Mouse (Mus musculus): ENCODE results near the gene Gm20458. TPM values are rescaled to one million over a fixed set of nuclear protein-coding genes. Genes with fewer than 3 reads are reported as not detected.

Gene Gm20458
- polyA plus RNA-seq, 1 experiment from 2014 or later: 7.7 TPM

GRCm38 (mm10) chr2:164494126-164494525 is 33.4 kb downstream of the Gm20458 start:
- Histone ChIP-seq H3K36me3 (peaks cover 15% of the 10 kb centered on the region), H3K4me3 (replicated peaks) (no peak overlapping the region), H3K4me2 (no peak overlapping the region), H3K9me3 (replicated peaks) (no peaks in the 10 kb centered on the region), H3K27me3 (no peaks in the 10 kb centered on the region), H3K9ac (no peak overlapping the region), H3K4me1 (peaks cover 20% of the 10 kb centered on the region), H3K27ac (no peak overlapping the region)
- ATAC-seq (replicated peaks; ENCODE audit: low FRiP score): no peak
- 58% methylated on average over 2 of the region's 2 CpGs for WGBS

DNA sequence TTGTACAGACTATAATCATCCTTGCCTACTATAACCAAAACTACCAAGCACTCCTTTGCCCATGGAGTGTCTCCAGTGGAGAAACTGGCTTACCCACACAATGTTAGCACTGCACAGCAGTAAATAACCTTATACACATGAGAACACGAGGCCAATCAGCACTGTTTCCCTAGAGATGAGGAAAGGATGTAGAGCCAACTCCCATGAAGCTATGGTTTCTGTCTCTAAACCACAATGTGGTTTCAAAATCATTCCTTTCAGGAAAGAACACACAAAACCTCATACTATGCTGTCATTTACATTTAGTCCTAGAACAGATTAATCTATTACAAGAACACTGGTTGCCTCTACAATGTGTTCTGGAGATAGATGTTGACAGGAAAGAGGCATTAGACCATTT is 35.6 kb downstream of the Gm20458 start:
- no peak for ATAC-seq (replicated peaks; ENCODE audit: low FRiP score)
- no peak overlapping the region for H3K27ac ChIP-seq
- WGBS: 69% methylated on average over 1 of the region's 1 CpGs
- peak overlapping the region; percentile 95 for H3K4me2 ChIP-seq
- no peaks in the 10 kb centered on the region for H3K27me3 ChIP-seq
- H3K4me3 ChIP-seq (replicated peaks): peak overlapping the region; percentile 94
- H3K4me1 ChIP-seq: peaks cover 20% of the 10 kb centered on the region
- peaks cover 24% of the 10 kb centered on the region for H3K36me3 ChIP-seq
- H3K9me3 ChIP-seq (replicated peaks): no peaks in the 10 kb centered on the region
- no peak overlapping the region for H3K9ac ChIP-seq

DNA sequence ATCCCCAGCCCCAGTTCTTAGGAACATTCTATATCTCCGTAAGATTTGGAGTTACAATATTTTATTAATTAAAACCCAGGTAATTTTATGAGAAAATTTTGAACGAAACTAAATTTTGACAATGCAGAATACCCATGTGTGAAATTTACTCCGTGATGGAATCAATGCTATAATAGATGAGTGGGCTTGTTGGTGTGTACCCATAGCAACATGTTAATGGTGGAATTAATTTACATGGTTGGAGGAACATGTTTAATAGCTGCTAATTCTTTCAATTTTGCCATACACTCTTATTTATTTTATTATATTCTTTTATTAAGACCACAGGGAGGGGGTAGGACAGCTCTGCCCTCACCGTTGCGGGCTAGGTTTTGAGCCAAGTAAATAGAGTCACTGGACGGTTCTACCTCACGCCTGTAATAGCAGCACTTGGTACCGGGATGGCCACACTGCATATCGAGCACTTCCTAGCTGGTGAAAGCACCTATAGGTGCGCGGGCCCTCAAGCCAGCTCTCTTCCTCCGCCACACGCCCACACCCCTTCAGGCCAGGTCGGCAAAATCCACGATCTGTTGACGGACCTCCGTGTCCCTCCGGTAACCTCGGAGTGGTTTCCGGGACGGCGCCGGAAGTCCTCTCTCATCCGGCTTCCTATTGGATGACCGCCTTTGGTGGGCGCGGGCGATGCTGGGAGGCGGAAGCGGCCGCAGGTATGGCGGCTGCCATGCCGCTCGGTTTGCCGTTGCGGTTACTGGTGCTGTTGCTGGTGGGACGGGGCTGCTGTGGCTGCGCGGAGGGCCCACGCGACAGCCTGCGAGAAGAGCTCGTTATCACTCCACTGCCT is 36.3 kb downstream of the Gm20458 start, which contains the start of gene Pigt:
Gene Pigt (plus strand): TSS at position 674 of the 844 bp plus-strand sequence.
- H3K27ac ChIP-seq: peak within 1 kb of the TSS; percentile 59
- peaks cover 20% of the 10 kb centered on the region for H3K4me1 ChIP-seq
- WGBS: 4% methylated on average over 43 of the region's 43 CpGs
- no peaks in the 10 kb centered on the region for H3K9me3 ChIP-seq (replicated peaks)
- H3K9ac ChIP-seq: peak within 1 kb of the TSS; percentile 66
- H3K36me3 ChIP-seq: peaks cover 31% of the 10 kb centered on the region
- no peaks in the 10 kb centered on the region for H3K27me3 ChIP-seq
- H3K4me2 ChIP-seq: peak within 1 kb of the TSS; percentile 95
- ATAC-seq (replicated peaks; ENCODE audit: low FRiP score): peak; percentile 94
- peak within 1 kb of the TSS; percentile 94 for H3K4me3 ChIP-seq (replicated peaks)

DNA sequence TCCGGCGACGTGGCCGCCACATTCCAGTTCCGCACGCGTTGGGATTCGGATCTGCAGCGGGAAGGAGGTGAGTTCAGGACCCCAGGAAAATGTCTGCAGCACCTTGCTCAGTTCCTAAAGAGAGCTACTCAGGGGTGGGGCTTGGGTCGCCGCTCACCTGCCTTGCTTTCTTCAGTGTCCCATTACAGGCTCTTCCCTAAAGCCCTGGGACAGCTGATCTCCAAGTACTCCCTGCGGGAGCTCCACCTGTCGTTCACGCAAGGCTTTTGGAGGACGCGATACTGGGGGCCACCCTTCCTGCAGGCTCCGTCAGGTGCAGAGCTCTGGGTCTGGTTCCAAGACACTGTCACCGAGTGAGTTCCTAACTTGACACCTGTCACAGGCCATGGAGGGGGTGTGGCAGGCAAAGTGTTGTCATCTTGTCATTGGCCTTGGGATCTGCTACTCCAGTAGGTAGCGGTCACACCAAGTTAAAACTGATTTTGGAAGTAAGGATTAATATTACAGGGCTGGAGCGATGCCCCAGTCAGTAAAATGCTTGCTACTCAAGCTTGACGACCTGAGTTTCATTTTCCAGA is 37.0 kb downstream of the Gm20458 start:
- ATAC-seq (replicated peaks; ENCODE audit: low FRiP score): peak; percentile 26; the same call in 1 of the 2 replicates
- peaks cover 20% of the 10 kb centered on the region for H3K4me1 ChIP-seq
- 5% methylated on average over 21 of the region's 21 CpGs for WGBS
- H3K27ac ChIP-seq: 0 out of 2 replicates have a peak overlapping the region, but pooled peaks have one; percentile 32
- peak overlapping the region; percentile 95 for H3K4me2 ChIP-seq
- H3K9ac ChIP-seq: peak overlapping the region; percentile 66
- no peaks in the 10 kb centered on the region for H3K9me3 ChIP-seq (replicated peaks)
- peaks cover 38% of the 10 kb centered on the region for H3K36me3 ChIP-seq
- H3K4me3 ChIP-seq (replicated peaks): peak overlapping the region; percentile 94
- H3K27me3 ChIP-seq: no peaks in the 10 kb centered on the region

DNA sequence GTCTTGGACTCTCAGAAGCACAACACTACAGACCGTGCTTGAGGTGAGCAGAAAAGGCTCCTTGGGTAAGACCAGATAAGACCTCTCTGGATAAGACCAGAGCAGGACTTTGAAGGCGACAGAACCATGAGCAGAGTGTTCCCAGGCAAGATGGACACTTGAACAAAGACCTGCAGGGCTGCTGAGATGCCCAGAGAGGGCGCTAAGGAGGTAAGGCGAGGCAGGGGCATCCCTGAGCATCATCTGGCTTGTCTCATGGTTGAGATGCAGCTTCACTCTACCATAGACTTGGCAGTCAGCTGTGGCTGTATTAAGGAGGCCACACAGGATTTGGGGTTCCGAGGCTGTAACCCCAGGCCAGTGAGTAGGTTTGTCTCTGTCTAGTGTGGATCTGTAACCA is 38.5 kb downstream of the Gm20458 start:
- Histone ChIP-seq H3K27ac (no peak overlapping the region), H3K4me3 (replicated peaks) (no peak overlapping the region), H3K4me2 (no peak overlapping the region), H3K9me3 (replicated peaks) (0 out of 2 replicates have a peak, but pooled peaks cover under 1% of the 10 kb centered on the region), H3K9ac (no peak overlapping the region), H3K4me1 (peaks cover 14% of the 10 kb centered on the region), H3K27me3 (no peaks in the 10 kb centered on the region), H3K36me3 (peaks cover 53% of the 10 kb centered on the region)
- 76% methylated on average over 5 of the region's 5 CpGs for WGBS
- ATAC-seq (replicated peaks; ENCODE audit: low FRiP score): no peak

DNA sequence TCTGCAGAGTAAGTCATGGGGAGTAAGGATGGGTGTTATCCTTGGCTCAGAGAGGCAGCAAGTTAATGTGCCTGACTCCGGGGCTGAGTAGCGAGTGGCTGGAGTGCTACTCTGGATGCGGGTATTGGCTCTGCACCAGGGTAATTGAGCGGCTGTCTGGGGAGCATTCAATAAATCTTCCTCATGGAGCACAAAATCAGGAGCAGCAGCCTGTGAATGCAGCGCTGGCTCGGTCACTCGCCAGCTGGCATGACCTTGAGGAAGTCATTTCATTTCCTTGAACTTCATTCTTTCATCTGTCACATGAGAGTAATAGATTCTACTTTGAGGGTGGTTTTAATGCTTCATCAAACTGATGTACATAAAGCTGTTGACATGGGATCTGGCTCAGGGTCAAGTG is 39.7 kb downstream of the Gm20458 start:
- WGBS: 57% methylated on average over 7 of the region's 7 CpGs
- Histone ChIP-seq H3K9me3 (replicated peaks) (peaks cover 7% of the 10 kb centered on the region; the same call in 1 of the 2 replicates), H3K9ac (no peak overlapping the region), H3K4me3 (replicated peaks) (no peak overlapping the region), H3K4me2 (no peak overlapping the region), H3K36me3 (peaks cover 65% of the 10 kb centered on the region), H3K4me1 (peaks cover 13% of the 10 kb centered on the region), H3K27ac (no peak overlapping the region), H3K27me3 (no peaks in the 10 kb centered on the region)
- no peak for ATAC-seq (replicated peaks; ENCODE audit: low FRiP score)

- no peak overlapping the region for H3K27ac ChIP-seq
- no peaks in the 10 kb centered on the region for H3K27me3 ChIP-seq
- ATAC-seq (replicated peaks; ENCODE audit: low FRiP score): no peak
- 97% methylated on average over 3 of the region's 3 CpGs for WGBS
- no peak overlapping the region for H3K4me2 ChIP-seq
- peaks cover 82% of the 10 kb centered on the region for H3K36me3 ChIP-seq
- H3K4me1 ChIP-seq: no peaks in the 10 kb centered on the region
- peaks cover 7% of the 10 kb centered on the region; the same call in 1 of the 2 replicates for H3K9me3 ChIP-seq (replicated peaks)
- H3K4me3 ChIP-seq (replicated peaks): no peak overlapping the region
- H3K9ac ChIP-seq: no peak overlapping the region
These were observed 44.2 kb downstream of the Gm20458 start for GRCm38 (mm10) chr2:164504919-164505318.

GRCm38 (mm10) chr2:164505619-164506347 is 45.0 kb downstream of the Gm20458 start:
- Histone ChIP-seq H3K36me3 (peaks cover 73% of the 10 kb centered on the region), H3K27ac (no peak overlapping the region), H3K4me3 (replicated peaks) (no peak overlapping the region), H3K9ac (no peak overlapping the region), H3K9me3 (replicated peaks) (peaks cover 7% of the 10 kb centered on the region; the same call in 1 of the 2 replicates), H3K27me3 (no peaks in the 10 kb centered on the region), H3K4me2 (no peak overlapping the region), H3K4me1 (no peaks in the 10 kb centered on the region)
- WGBS: 86% methylated on average over 4 of the region's 4 CpGs
- ATAC-seq (replicated peaks; ENCODE audit: low FRiP score): no peak

GRCm38 (mm10) chr2:164507811-164508210 is 47.0 kb downstream of the Gm20458 start:
- Histone ChIP-seq H3K36me3 (peaks cover 54% of the 10 kb centered on the region), H3K27ac (no peak overlapping the region), H3K4me2 (no peak overlapping the region), H3K4me1 (0 out of 2 replicates have a peak, but pooled peaks cover 3% of the 10 kb centered on the region), H3K4me3 (replicated peaks) (no peak overlapping the region), H3K9ac (no peak overlapping the region), H3K27me3 (no peaks in the 10 kb centered on the region), H3K9me3 (replicated peaks) (peaks cover 7% of the 10 kb centered on the region; the same call in 1 of the 2 replicates)
- no peak for ATAC-seq (replicated peaks; ENCODE audit: low FRiP score)
- 86% methylated on average over 19 of the region's 19 CpGs for WGBS

DNA sequence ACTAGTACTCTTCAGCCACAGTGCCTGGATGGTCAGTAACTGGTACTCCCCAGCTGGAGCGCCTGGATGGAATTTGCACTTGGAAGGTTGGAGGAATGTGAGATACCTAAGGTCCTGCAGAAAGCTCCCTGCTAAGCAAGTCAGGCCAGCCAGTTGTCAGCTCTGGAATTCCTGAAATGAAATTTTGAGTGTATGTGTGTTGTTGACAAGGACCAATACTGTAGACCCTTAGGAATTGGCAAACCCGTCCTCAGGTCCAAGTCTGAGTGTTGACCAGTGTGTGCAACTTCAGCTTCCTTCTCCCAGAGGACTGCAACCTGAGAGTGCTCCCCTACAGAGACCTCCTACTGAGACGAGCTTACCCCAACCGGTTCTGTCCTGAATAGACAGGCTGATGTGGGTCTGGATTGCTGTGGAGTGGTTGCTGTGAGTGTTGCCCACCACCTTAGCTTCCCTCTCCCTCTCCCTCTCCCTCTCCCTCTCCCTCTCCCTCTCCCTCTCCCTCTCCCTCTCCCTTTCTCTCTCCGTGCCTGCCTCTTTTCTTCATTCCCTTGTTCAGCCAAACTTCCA is 49.9 kb downstream of the Gm20458 start:
- 0 out of 2 replicates have a peak, but pooled peaks have one; percentile 49 for ATAC-seq (replicated peaks; ENCODE audit: low FRiP score)
- peaks cover 25% of the 10 kb centered on the region for H3K36me3 ChIP-seq
- no peak overlapping the region for H3K9ac ChIP-seq
- H3K4me2 ChIP-seq: no peak overlapping the region
- H3K9me3 ChIP-seq (replicated peaks): no peaks in the 10 kb centered on the region
- WGBS: 39% methylated on average over 5 of the region's 5 CpGs
- no peaks in the 10 kb centered on the region for H3K27me3 ChIP-seq
- H3K27ac ChIP-seq: no peak overlapping the region
- no peak overlapping the region for H3K4me3 ChIP-seq (replicated peaks)
- H3K4me1 ChIP-seq: 0 out of 2 replicates have a peak, but pooled peaks cover 9% of the 10 kb centered on the region

DNA sequence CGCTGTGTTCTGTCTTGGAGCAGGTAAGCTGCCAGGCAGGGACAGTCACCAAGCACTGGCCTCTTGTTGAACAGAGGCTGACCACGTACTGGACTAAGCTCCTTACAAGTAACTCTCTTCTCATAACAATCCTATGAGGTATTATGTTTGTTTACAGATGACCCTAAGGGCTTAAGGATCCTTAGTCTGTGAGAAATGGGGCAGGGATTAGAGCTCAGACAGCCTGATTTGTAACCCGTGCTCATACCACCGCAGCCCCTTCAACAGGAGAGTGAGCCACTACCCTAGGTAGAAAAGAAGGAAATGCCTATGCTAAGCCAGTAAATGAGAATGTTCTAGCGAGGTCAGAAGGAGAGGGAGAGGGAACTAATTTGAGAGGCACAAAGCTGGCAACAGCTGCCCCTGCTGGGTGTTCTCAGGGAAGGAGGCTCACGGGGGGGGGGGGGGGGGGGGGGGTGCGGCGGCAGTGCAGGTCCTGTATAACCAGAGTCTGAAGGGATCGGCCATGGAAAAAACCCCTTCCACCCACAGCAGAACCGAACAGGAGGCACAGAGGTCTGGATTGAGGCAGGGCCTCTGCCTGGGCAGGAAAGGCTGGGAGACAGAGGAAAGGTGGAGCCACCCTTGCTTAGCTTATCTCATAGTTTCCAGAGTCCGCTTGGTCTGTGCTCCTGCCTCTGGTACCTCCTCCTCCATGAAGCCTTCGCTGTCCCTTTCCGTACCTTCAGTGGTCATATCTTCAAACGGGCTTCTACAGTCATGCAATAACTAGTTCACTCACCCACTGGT is 51.5 kb downstream of the Gm20458 start:
- H3K36me3 ChIP-seq: peaks cover 9% of the 10 kb centered on the region
- H3K4me1 ChIP-seq: 0 out of 2 replicates have a peak, but pooled peaks cover 17% of the 10 kb centered on the region
- H3K27ac ChIP-seq: no peak overlapping the region
- no peak overlapping the region for H3K4me2 ChIP-seq
- no peak overlapping the region for H3K9ac ChIP-seq
- no peak for ATAC-seq (replicated peaks; ENCODE audit: low FRiP score)
- H3K4me3 ChIP-seq (replicated peaks): no peak overlapping the region
- WGBS: 60% methylated on average over 14 of the region's 14 CpGs
- no peaks in the 10 kb centered on the region for H3K9me3 ChIP-seq (replicated peaks)
- H3K27me3 ChIP-seq: no peaks in the 10 kb centered on the region
